Mouse (Mus musculus) heart, postnatal 4 days (tissue): ENCODE results near the gene Rere. TPM values are rescaled to one million over a fixed set of nuclear protein-coding genes. Genes with fewer than 3 reads are reported as not detected.
"Not testable (repeated sequence)": the region's sequence is repeated elsewhere in the genome, so short reads cannot be mapped to it uniquely, and the experiment has no call there.

ENCODE experiments used
- DNase-seq: peaks from one replicate; pipeline ENCODE4 v3.0.0; 2021
- total RNA-seq, 2 experiments: library from RNA; stranded (reverse); gene quantifications; 2 replicates each; pipeline ENCODE4 v1.2.3; 2021

The Rere gene
- total RNA-seq, 2 experiments from 2014 or later: 70.0 to 72.5 TPM

GRCm38 (mm10) chr4:150255181-150255580 lies 26.3 kb upstream of the Rere start:
- no peak for DNase-seq

DNA sequence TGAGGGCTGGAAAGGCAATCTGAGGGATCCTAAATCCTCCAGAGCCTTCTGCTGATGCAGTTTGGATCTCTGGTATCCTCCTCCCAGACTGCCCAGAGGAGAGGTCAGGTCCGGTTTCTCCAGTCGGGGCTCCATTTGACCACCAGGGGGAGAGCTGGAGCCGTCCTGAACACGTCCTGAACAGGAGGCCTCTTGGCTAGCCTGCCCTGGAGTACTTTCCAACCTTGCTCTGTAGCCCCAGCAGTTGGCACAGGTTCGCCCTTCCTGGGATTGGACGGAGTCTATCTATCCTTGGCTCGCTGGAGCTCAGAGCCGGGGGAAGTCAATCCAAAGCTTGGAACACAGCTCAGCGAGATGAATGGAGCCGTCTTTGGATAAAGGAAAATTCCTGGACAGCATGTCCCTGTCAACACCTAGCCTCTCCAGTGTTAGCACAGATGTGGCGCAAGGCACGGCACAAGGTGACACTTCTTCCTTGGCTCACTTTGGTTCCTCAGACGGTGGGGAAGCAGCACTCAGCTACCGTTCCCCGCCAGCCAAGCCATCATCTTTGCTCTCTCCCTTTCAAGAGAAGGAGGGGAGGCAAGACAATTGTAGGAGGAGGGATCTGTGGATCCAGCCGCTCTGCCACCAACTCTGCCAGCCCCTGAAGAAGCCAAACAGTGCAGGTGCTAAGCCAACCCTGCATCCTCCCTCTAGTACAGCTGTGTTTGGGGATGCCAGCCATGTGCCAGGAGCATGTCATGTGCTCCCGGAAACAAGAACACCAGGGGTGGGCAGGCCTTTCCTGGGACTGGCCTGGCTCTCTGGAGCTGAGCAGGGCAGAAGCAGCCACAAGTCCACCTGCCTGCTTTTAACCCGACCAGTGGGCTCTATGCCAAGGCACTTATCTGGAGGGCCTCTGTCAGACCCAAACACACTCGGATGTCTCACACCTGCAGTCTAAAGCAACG lies 23.9 kb upstream of the Rere start:
- DNase-seq: peak; percentile 94

DNA sequence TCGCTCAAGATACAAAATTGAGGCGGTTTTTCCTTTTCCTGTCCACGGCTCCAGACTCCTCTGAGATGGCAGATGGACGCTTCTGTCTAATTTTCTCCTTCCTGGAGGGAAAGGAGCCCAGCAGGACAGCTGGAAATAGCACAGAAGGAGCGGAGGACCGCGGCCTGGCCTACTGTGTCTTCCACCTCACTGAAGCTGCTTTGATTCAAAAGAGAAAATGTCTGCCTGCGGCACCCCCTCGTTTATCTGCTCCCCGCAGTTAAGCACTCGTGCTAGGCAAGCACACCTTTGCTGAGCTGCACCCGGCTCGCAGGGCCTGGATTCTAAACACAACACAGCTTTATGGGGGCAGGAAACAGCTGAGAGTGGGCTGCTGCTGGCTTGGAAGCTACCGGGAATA lies 23.1 kb upstream of the Rere start:
- no peak for DNase-seq

- no peak for DNase-seq
These were observed 21.9 kb upstream of the Rere start for GRCm38 (mm10) chr4:150259577-150259976.

- no peak for DNase-seq
These were observed 21.3 kb upstream of the Rere start for GRCm38 (mm10) chr4:150260111-150260510.

DNA sequence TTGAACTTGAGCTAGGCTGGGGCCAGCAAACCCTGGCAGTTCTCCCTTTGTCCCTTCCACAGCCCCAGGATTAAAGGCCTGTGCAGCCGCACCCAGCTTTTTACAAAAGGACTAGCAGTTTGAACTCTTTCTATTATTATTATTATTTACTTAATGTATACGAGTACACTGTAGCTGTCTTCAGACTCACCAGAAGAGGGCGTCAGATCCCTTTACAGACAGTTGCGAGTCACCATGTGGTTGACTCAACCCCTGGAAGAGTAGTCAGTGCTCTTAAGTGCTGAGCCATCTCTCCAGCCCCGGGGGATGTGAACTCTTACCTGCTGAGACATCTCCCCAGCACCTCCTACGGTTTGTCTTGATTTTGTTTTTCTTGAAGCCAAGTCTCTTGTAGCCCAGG lies 20.7 kb upstream of the Rere start:
- no peak for DNase-seq

DNA sequence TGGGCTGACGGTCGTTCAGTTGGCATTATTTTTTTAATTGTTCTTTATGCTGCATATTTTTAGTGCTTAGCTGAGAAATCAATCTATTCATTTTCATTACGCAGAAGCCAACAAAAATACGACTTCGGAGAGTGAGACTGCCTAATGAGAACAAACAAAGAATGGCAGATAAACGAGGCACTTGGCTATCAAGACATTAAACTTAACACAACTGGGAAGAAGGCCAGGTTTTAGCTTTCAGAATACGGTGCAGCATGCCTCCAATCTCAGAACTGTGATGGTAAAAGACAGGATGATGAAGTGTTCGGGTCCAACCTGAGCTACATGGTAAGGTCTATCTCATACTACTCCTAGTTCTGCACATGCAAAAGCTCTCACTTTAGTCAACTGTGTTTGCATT lies 19.1 kb upstream of the Rere start:
- no peak for DNase-seq

- peak; percentile 40 for DNase-seq
These were observed 16.5 kb upstream of the Rere start for GRCm38 (mm10) chr4:150264903-150265302.

GRCm38 (mm10) chr4:150265471-150265870 lies 16.0 kb upstream of the Rere start:
- no peak for DNase-seq

- DNase-seq: no peak
These were observed 14.7 kb upstream of the Rere start for GRCm38 (mm10) chr4:150266655-150267223.

DNA sequence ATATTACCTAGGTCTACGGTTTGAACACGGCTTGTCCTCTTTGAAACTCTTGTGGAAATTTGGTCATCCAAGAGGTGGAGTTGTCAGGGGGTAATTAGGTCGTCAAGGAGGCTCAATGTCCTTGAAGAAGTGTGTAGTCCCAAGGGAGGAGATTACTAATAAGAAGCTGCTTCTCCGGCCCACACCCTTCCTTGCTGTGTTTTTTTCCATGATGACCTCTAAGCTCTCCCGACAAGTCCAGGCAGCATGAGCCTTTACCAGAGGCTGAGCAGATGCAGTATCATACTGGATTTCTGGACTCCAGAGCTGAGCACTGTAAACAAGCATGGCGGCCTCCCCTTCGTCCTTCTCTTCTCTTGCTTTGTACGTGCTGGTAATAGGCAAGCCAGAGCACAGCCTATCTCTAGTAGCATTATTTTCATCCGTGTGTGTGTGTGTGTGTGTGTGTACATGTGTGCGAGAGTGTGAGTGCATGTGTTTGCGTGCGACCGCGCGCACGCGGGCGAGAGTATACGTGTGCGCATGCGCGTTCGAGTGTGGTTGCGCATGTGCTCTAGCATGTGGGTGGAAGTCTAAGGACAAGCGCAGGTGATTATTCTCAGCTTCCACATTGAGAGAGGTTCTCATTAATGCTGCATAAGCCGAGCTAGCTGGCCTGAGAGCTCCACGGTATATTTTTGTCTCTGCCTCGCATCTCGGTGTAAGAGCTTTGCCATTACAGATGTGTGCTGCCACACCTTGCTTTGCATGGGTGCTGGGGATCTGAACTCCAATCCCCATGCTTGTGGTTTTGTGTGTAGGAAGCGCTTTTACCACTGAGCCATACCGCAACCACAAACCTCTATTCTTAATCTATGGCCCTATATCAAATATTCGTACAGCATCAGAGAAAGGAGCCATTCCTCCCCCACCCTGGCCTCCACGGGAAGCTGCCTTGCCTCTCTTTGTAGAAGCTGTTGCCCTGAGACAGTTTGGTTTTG lies 12.5 kb upstream of the Rere start:
- DNase-seq: no peak

DNA sequence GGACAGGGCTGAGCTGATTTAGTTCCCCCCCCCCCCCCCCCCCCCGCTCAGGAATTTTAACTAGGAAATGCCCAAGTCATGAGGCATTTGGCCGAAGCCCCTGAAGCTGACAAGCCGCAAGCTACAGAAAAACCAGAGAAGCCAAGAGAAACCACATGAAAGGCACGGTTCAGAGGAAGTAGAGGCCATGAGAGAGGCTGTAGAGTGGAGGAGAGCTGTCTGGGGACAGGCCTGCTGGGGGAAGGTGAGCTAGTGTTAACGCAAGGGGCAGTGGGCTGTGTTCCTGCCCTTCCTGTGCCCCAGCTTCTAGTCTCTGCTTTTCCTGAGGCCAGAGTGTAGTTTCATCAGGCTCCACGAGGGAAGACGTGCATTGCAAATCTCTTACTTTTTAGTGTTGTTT lies 11.8 kb upstream of the Rere start:
- DNase-seq: no peak

- not testable (repeated sequence) for DNase-seq
These were observed 10.7 kb upstream of the Rere start for GRCm38 (mm10) chr4:150270718-150271117.

GRCm38 (mm10) chr4:150272725-150273124 lies 8.7 kb upstream of the Rere start:
- peak; percentile 62 for DNase-seq

- no peak for DNase-seq
These were observed 5.9 kb upstream of the Rere start for GRCm38 (mm10) chr4:150275531-150275930.

DNA sequence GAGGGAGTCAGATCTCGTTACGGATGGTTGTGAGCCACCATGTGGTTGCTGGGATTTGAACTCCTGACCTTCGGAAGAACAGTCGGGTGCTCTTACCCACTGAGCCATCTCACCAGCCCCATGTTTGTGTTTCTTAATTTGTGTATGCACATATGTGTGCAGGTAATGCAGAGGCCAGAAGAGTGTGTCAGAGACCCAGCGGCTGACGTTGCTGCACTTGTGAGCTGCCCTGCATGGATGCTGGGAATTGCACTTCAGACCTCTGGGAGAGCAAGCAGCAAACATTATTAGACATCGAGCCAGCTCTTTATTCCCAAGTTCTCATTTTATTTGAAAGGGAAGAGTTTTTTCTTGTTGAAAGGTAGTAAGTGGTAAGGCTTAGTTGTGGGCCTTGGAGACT lies 2.1 kb upstream of the Rere start:
- not testable (repeated sequence) for DNase-seq

- no peak for DNase-seq
These were observed 1.4 kb upstream of the Rere start for GRCm38 (mm10) chr4:150280002-150280401.

DNA sequence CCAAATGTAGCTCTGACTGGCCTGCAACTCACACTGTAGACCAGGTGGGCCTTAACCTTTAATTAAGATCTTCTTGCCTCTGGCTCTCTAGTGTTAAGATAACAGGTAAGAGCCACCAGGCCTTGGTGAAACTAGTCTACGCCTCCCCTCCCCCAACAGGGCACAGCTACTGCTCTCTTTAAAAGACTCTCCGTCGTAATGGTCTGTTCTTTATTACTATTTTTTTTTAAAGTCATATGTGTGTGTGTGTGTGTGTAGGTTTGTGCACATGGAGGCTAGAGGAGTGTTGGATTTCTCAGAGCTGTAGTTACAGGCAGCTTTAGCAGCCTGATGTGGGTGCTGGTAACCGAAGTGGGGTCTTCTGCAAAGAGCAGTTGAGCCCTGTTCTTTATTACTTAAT lies 987 bp upstream of the Rere start:
- no peak for DNase-seq

DNA sequence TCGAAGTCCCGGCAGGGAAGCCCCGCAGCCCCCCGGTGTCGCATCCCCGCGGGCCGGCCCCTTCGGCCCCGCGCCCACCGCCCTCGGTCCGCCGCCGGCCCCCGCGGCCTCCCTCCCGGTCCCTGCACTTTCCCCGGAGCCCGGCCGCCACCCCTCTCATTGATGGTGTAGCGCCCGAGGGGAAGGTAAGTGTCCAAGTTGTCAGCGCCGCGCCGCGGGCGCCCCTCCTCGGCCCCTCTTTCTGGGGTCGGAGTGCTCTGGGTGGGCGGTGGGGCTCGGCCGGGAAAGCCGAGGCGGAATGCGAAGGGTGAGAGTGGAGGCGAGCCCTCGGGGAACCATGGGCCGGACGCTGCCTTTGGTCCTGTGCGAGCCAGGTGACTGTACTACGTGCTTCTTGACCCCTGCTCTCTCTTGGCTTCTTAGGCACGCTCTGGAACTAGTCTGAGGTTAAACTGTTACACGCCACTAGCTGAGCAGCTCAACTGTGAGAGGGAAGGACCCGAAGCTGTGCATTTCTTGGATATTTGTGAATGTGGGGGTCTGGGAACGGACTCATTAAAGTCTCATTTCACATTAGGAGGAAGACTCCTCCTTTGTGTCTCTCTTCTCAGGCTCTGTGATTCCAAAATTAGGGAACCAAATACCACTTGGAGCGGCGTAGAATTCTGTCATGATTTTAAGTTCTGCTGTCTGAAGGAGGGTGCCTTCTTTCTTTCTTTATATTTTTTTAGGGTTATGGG lies 615 bp downstream of the Rere start:
- peak; percentile 58 for DNase-seq

- DNase-seq: no peak
These were observed 1.3 kb downstream of the Rere start for GRCm38 (mm10) chr4:150282631-150283334.

DNA sequence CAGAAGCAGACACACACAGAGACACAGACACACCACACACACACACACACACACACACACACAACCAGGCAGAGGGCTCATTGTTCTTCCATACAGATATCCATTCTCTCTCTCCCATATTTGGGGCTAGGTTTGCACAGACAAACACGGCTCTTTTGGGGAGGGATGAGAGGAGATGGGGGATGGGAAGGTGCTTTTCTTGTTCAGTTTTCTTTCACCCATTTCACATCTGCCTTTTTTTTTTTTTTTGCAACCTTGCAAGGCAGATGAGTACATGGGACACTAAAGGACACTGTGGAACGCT lies 1.8 kb downstream of the Rere start:
- DNase-seq: no peak

DNA sequence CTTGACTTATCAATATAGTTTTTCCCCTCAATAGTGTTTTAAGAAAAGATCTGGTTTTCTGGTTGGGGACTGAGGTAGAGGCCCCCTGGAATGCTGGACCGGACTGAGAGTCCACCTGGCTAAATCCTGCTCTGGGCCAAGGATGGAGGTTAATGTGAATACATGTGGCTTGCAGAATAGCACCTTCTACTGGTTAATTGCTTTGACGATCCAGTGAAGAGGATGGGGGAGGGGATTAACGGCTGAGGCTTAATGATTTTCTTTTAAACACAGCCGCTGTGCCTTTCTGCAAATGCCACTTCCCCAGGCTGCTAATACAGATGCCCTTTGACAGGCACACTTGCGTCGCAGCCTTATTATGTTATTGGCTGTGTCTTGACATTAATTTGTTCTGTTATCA lies 2.5 kb downstream of the Rere start:
- no peak for DNase-seq
